Mouse (Mus musculus) kidney, adult 9 months (tissue): Measurements from ENCODE around the gene Rnaset2b.
"Not testable (repeated sequence)": the region's sequence is repeated elsewhere in the genome, so short reads cannot be mapped to it uniquely, and the experiment has no call there.

Source experiments
- DNase-seq: peaks from one replicate; pipeline ENCODE4 v3.0.0; 2022

Gene Rnaset2b

DNA sequence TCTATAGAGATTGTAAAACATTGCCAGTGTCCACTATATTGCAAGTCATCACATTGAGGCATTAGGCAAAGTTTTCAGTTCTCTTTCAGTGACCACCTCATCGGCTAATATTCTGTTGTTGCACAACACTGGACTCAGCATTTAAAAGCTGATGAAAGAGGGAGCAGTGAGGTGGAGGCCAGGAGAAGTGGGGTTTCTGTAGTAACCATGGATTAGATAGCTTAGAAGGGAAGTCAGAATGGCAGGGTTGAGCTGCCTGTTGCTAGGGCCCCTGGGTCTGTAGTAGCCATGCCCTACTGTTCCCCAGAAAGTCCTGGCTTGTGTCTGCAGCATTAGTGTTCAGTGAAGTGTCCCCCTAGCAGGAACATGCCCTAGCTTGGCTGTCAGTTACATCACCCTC lies 15.7 kb downstream of the Rnaset2b start:
- DNase-seq, result not testable (repeated sequence)

GRCm38 (mm10) chr17:6995504-6995903 lies 25.1 kb downstream of the Rnaset2b start:
- DNase-seq, result not testable (repeated sequence)

DNA sequence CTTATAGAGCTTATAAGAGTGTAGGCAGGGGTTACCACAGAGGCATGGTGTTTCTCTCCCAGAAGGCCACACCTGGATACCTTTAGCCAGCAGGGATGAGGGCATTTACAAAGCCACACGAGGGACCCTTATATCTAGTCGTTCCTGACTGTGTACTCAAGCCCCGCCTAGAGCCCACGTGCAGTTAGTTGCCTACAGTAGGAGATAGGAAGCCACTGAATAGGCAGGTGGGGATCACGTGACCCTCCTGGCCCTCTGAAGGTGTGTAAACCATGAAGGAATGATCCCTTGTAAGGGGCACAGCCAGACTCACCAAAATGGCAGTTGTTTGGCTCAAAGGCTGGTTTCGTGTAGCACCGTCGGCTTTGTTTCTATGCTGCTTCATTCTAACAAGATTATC lies 26.4 kb downstream of the Rnaset2b start:
- not testable (repeated sequence) for DNase-seq

DNA sequence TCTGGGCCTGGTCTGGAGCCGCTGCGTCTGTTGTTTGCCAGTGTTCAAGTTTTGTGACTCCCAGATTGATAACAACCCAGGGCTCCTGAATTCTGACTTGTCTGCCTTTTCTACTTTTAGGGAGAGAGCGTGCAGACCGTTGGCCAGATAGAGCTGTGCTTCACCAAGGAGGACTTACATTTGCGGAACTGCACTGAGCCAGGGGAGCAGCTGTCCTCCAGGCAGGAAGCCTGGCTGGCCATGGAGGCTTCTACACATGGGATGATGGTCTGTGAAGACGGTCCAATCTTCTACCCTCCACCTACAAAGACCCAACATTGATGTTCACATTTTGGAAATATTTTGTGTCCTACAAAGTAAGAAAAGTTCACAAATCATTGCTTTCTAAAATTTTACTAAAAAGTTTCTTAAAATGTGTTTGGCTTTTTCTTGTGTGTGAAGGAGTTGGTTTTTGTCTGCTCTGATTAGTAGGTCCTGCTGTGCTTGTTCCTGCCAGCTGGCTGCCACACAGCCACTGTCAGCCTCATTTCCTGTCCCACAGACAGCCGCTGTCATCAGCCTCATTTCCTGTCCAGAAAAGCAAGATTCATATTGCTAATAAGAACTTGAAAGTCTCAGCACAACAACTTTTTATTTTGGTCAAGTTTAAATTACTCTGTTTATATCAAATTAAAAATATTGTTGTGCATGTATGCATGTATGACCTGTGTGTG lies 27.5 kb downstream of the Rnaset2b start:
- not testable (repeated sequence) for DNase-seq

DNA sequence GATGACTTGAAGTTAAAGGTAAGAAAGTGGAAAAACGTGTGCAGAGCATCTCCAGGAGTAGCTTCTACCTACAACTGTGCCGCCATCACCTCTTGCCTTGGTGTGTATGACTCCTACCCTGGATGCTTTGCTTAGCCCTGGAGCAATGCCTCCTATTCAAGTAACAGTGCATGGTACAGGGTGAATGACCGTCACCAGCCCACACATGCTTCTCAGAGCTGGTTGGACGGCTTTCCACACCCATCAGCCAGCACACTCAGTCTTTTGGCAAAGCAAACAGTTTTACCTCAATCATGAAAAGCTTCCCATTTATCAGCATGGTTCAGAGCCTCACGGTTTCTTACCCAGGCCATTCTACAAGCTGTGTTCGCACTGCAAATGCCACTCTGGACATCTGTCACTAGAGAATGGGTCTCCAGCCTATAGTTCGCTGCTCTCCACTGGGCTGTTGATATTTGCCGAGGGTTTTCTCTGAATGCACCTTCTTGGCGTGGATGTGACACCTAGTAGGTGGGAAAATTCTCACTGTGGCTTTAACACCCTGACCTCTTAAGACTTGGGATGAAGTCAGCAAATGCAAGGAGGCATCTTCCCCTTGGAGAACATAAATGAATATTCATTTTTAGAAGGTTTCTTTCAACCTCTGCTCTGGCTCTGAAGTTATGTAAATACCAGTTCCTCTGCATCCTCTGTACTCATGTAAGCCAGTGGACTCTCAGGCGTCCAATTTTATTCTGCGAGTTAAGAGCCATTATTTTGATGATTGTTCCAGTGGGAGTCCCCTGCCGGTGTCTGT lies 31.6 kb downstream of the Rnaset2b start:
- not testable (repeated sequence) for DNase-seq

- DNase-seq, result not testable (repeated sequence)
Observed at GRCm38 (mm10) chr17:7003392-7003791, 33.0 kb downstream of the Rnaset2b start.

- DNase-seq, result not testable (repeated sequence)
Observed at GRCm38 (mm10) chr17:7005646-7006045, 35.2 kb downstream of the Rnaset2b start.

- not testable (repeated sequence) for DNase-seq
Observed at GRCm38 (mm10) chr17:7008885-7009284, 38.5 kb downstream of the Rnaset2b start.

- not testable (repeated sequence) for DNase-seq
Observed at GRCm38 (mm10) chr17:7009440-7009839, 39.0 kb downstream of the Rnaset2b start.

- not testable (repeated sequence) for DNase-seq
Observed at GRCm38 (mm10) chr17:7009901-7010300, 39.5 kb downstream of the Rnaset2b start.

GRCm38 (mm10) chr17:7014190-7014589 lies 43.8 kb downstream of the Rnaset2b start:
- DNase-seq, result not testable (repeated sequence)

GRCm38 (mm10) chr17:7025257-7025656 lies 54.8 kb downstream of the Rnaset2b start, which contains the start of gene Gm1604a:
Gene Gm1604a (plus strand): TSS chr17:7025568.
- not testable (repeated sequence) for DNase-seq

GRCm38 (mm10) chr17:7025764-7026346 lies 55.4 kb downstream of the Rnaset2b start:
- not testable (repeated sequence) for DNase-seq

- DNase-seq, result peak; percentile 29
Observed at GRCm38 (mm10) chr17:7030204-7030603, 59.8 kb downstream of the Rnaset2b start.

DNA sequence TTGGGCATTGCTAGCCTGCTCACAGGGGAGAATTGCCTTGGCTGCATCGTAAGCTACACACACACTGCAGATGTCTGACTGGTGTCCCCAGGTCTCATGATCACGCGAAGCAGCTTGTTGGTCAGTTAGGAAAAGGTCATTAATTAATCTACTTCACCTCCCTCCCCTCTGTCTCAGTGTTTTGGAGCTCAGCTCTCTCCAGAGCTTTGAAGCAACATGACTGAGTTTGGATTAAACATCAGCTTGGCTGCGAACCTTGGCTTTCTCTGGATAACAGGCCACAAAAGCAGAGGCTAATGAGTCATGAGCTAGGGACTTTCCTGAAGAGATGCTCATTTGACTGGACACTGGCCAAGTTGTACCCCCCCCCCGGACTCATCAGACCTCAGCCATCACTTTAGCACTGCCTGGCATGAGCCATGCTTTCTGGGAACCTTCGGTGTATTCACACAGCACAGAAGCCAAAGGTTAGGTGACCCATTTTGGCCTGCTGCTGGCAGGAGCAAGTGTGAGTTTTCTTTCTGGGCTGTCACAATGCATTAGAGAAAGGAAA lies 60.3 kb downstream of the Rnaset2b start:
- DNase-seq, result peak; percentile 32

- DNase-seq, result not testable (repeated sequence)
Observed at GRCm38 (mm10) chr17:7033192-7034166, 63.0 kb downstream of the Rnaset2b start.
